Mouse (Mus musculus) hindbrain, embryonic 14.5 days (tissue): ENCODE data around the gene Zdhhc13. TPM values are rescaled to one million over a fixed set of nuclear protein-coding genes. Genes with fewer than 3 reads are reported as not detected.

Experiments used
- ATAC-seq: fragments of 200-750 bp; cut with Nextera tagmentation; 2 replicates; pipeline ENCODE4 v1.8.0; 2017; ENCODE audit warnings: moderate number of reproducible peaks, mild to moderate bottlenecking, moderate TSS enrichment, moderate library complexity; ENCODE audit not compliant: low FRiP score
- DNase-seq: peaks from one replicate; pipeline ENCODE4 v3.0.0-alpha.2; 2015; ENCODE audit warnings: low spot score
- H3K27ac ChIP-seq: fragments of 300-500 bp; sonication (generic); 2 replicates; pipeline ENCODE4 v1.5.1; 2014; ENCODE audit warnings: mild to moderate bottlenecking, moderate library complexity
- H3K27me3 ChIP-seq: fragments of 300-500 bp; sonication (generic); 2 replicates; pipeline ENCODE4 v1.6.1; 2014; ENCODE audit warnings: mild to moderate bottlenecking, low read length, mixed read lengths; ENCODE audit not compliant: control insufficient read depth, insufficient read depth
- H3K36me3 ChIP-seq: fragments of 300-500 bp; sonication (generic); replicated peaks from 2 replicates; pipeline ENCODE4 v1.6.1; 2014; ENCODE audit not compliant: control insufficient read depth, insufficient read depth
- H3K4me1 ChIP-seq: fragments of 300-500 bp; sonication (generic); replicated peaks from 2 replicates; pipeline ENCODE4 v1.6.1; 2014; ENCODE audit warnings: antibody characterized with exemption, low read length, mixed read lengths; ENCODE audit not compliant: control insufficient read depth, insufficient read depth
- H3K4me2 ChIP-seq: fragments of 300-500 bp; sonication (generic); replicated peaks from 2 replicates; pipeline ENCODE4 v1.6.1; 2014; ENCODE audit warnings: mild to moderate bottlenecking, moderate library complexity
- H3K4me3 ChIP-seq: fragments of 300-500 bp; sonication (generic); replicated peaks from 2 replicates; pipeline ENCODE4 v1.5.1; 2014; ENCODE audit warnings: mild to moderate bottlenecking, low read length
- H3K9ac ChIP-seq: fragments of 300-500 bp; sonication (generic); 2 replicates; pipeline ENCODE4 v1.6.1; 2014
- H3K9me3 ChIP-seq: fragments of 300-500 bp; sonication (generic); 2 replicates; pipeline ENCODE4 v1.6.1; 2016; ENCODE audit warnings: low read length; ENCODE audit not compliant: control insufficient read depth
- WGBS: fragments of 180-500 bp; shearing (Covaris S2); extraction: QIAGEN DNeasy Blood & Tissue Kit; methylation state at CpG from one replicate; pipeline ENCODE4 v1.1.7; 2014; 5-methylcytosine and 5-hydroxymethylcytosine counted together
- polyA plus RNA-seq: library from polyadenylated mRNA; unstranded; fragments of >200 nt; fragmentation: Nextera tagmentation; extraction: Ambion mirVana; gene quantifications from 2 replicates; pipeline ENCODE4 v1.2.1, GENCODE M21; 2014

Zdhhc13 gene
- polyA plus RNA-seq, 1 experiment from 2014 or later = 44.1 TPM

- ATAC-seq (peak; percentile 92), DNase-seq (peak; percentile 78)
- H3K9me3 ChIP-seq = no peaks in the 10 kb centered on the region
- no peak overlapping the region for H3K4me3 ChIP-seq
- no peak overlapping the region for H3K9ac ChIP-seq
- H3K27ac ChIP-seq = peak overlapping the region; percentile 55
- H3K36me3 ChIP-seq = no peaks in the 10 kb centered on the region
- no peaks in the 10 kb centered on the region for H3K27me3 ChIP-seq
- 0 out of 2 replicates have a peak, but pooled peaks cover 7% of the 10 kb centered on the region for H3K4me1 ChIP-seq
- no peak overlapping the region for H3K4me2 ChIP-seq
- 28% methylated on average over 8 of the region's 8 CpGs for WGBS
These were observed 10.9 kb upstream of the Zdhhc13 start for GRCm38 (mm10) chr7:48777721-48778504.

DNA sequence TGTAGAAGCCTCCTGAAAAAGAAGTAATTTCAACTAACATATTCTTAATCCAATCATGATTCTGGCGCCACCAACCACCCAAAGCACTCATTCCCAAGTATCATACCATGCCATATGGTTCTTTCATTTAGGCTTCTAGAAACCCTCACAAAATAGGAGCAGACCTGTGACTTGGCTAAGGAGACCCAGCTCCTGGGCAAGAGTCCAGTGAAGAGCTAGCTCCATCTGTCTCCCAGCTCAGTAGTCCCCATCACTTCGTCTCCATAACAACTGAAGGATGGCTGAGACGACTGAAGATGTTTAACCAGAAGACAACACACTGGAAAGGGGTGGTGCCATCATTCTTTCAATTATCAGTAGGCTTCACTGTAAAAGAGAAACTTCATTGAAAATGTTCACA lies 9.7 kb upstream of the Zdhhc13 start:
- H3K36me3 ChIP-seq = no peaks in the 10 kb centered on the region
- H3K27me3 ChIP-seq = no peaks in the 10 kb centered on the region
- WGBS = 58% methylated on average over 3 of the region's 3 CpGs
- no peak overlapping the region for H3K27ac ChIP-seq
- H3K4me2 ChIP-seq = no peak overlapping the region
- H3K9ac ChIP-seq = no peak overlapping the region
- H3K9me3 ChIP-seq = no peaks in the 10 kb centered on the region
- DNase-seq (no peak), ATAC-seq (no peak)
- H3K4me3 ChIP-seq = no peak overlapping the region
- 0 out of 2 replicates have a peak, but pooled peaks cover 7% of the 10 kb centered on the region for H3K4me1 ChIP-seq

- Histone ChIP-seq H3K4me1 (0 out of 2 replicates have a peak, but pooled peaks cover 7% of the 10 kb centered on the region), H3K4me3 (no peak overlapping the region), H3K9ac (no peak overlapping the region), H3K36me3 (no peaks in the 10 kb centered on the region), H3K27me3 (no peaks in the 10 kb centered on the region), H3K9me3 (no peaks in the 10 kb centered on the region), H3K27ac (no peak overlapping the region), H3K4me2 (no peak overlapping the region)
- DNase-seq (no peak), ATAC-seq (no peak)
- WGBS = 90% methylated on average over 4 of the region's 4 CpGs
These were observed 6.4 kb upstream of the Zdhhc13 start for GRCm38 (mm10) chr7:48782432-48782831.

GRCm38 (mm10) chr7:48784773-48785523 lies 3.9 kb upstream of the Zdhhc13 start:
- Histone ChIP-seq H3K9me3 (no peaks in the 10 kb centered on the region), H3K27ac (no peak overlapping the region), H3K4me3 (no peak overlapping the region), H3K4me2 (no peak overlapping the region), H3K36me3 (no peaks in the 10 kb centered on the region), H3K9ac (no peak overlapping the region), H3K27me3 (no peaks in the 10 kb centered on the region), H3K4me1 (peaks cover 5% of the 10 kb centered on the region)
- 81% methylated on average over 11 of the region's 11 CpGs for WGBS
- no peak for ATAC-seq
- no peak for DNase-seq

DNA sequence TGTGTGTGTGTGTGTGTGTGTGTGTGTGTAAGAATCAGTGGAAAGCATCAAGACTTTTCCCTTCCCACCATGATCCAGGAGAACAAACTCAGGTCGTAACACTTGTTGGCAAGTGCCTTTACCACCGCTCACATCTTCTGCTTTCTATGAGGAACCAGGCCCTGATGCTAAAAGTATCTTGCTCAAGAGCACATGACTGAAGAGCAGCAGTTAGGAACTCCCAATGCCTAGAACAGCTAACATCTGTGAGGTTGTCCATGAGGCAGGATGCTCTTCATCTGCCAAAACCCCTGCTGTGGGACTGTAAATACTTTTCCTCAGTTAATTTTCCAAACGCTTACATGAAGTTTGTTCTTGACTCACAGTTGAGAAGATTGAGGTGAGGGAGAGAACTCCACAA lies 455 bp upstream of the Zdhhc13 start:
- H3K9me3 ChIP-seq = no peaks in the 10 kb centered on the region
- H3K27ac ChIP-seq = no peak overlapping the region
- WGBS = 64% methylated on average over 3 of the region's 3 CpGs
- peaks cover 19% of the 10 kb centered on the region for H3K4me1 ChIP-seq
- H3K36me3 ChIP-seq = no peaks in the 10 kb centered on the region; the same call in 1 of the 2 replicates
- no peaks in the 10 kb centered on the region for H3K27me3 ChIP-seq
- H3K4me3 ChIP-seq = peak overlapping the region; percentile 64
- no peak overlapping the region for H3K9ac ChIP-seq
- DNase-seq (no peak), ATAC-seq (0 out of 2 replicates have a peak, but pooled peaks have one; percentile 1)
- H3K4me2 ChIP-seq = peak overlapping the region; percentile 52

- 54% methylated on average over 4 of the region's 4 CpGs for WGBS
- Histone ChIP-seq H3K27ac (no peak overlapping the region), H3K9ac (peak overlapping the region; percentile 78; the same call in 1 of the 2 replicates), H3K4me3 (peak overlapping the region; percentile 64), H3K4me1 (peaks cover 19% of the 10 kb centered on the region), H3K4me2 (peak overlapping the region; percentile 52), H3K27me3 (no peaks in the 10 kb centered on the region), H3K9me3 (no peaks in the 10 kb centered on the region), H3K36me3 (no peaks in the 10 kb centered on the region; the same call in 1 of the 2 replicates)
- DNase-seq (no peak), ATAC-seq (no peak)
These were observed 1.3 kb downstream of the Zdhhc13 start for GRCm38 (mm10) chr7:48790117-48790516.

- no peaks in the 10 kb centered on the region for H3K27me3 ChIP-seq
These were observed 2.6 kb downstream of the Zdhhc13 start for GRCm38 (mm10) chr7:48791412-48791811.

GRCm38 (mm10) chr7:48795130-48795529 lies 6.3 kb downstream of the Zdhhc13 start:
- WGBS = 87% methylated on average over 3 of the region's 3 CpGs
- ATAC-seq = no peak

More at GRCm38 (mm10) chr7:48791412-48791811, 2.6 kb downstream of the Zdhhc13 start:
- Histone ChIP-seq H3K9ac (no peak overlapping the region), H3K4me1 (peaks cover 19% of the 10 kb centered on the region), H3K9me3 (no peaks in the 10 kb centered on the region), H3K4me2 (no peak overlapping the region), H3K36me3 (peaks cover 2% of the 10 kb centered on the region), H3K27ac (no peak overlapping the region), H3K4me3 (no peak overlapping the region)
- 83% methylated on average over 3 of the region's 3 CpGs for WGBS
- ATAC-seq (no peak), DNase-seq (no peak)

GRCm38 (mm10) chr7:48803381-48803780 lies 14.6 kb downstream of the Zdhhc13 start:
- ATAC-seq = no peak
- Histone ChIP-seq H3K36me3 (peaks cover 68% of the 10 kb centered on the region), H3K9me3 (no peaks in the 10 kb centered on the region), H3K4me3 (no peak overlapping the region), H3K4me2 (no peak overlapping the region), H3K27ac (peak overlapping the region; percentile 45; the same call in 1 of the 2 replicates), H3K4me1 (no peaks in the 10 kb centered on the region), H3K27me3 (no peaks in the 10 kb centered on the region), H3K9ac (no peak overlapping the region)
- 68% methylated on average over 7 of the region's 7 CpGs for WGBS
- DNase-seq = no peak

More at GRCm38 (mm10) chr7:48795130-48795529, 6.3 kb downstream of the Zdhhc13 start:
- Histone ChIP-seq H3K9me3 (no peaks in the 10 kb centered on the region), H3K4me1 (peaks cover 13% of the 10 kb centered on the region), H3K9ac (no peak overlapping the region), H3K27ac (no peak overlapping the region), H3K4me3 (no peak overlapping the region), H3K36me3 (peaks cover 12% of the 10 kb centered on the region), H3K4me2 (no peak overlapping the region), H3K27me3 (no peaks in the 10 kb centered on the region)
- no peak for DNase-seq
